Mouse (Mus musculus) Muller cell, postnatal 12 days (primary cell): ENCODE results near the gene Ankrd6.
A peak's percentile ranks its signal among the peaks of the same experiment; 100 is the strongest.
"Not testable (repeated sequence)": the region's sequence is repeated elsewhere in the genome, so short reads cannot be mapped to it uniquely, and the experiment has no call there.

ENCODE experiments used
- DNase-seq: peaks from one replicate; pipeline ENCODE4 v3.0.0-alpha.2; 2015; ENCODE audit errors: inconsistent ontology term

The Ankrd6 gene

DNA sequence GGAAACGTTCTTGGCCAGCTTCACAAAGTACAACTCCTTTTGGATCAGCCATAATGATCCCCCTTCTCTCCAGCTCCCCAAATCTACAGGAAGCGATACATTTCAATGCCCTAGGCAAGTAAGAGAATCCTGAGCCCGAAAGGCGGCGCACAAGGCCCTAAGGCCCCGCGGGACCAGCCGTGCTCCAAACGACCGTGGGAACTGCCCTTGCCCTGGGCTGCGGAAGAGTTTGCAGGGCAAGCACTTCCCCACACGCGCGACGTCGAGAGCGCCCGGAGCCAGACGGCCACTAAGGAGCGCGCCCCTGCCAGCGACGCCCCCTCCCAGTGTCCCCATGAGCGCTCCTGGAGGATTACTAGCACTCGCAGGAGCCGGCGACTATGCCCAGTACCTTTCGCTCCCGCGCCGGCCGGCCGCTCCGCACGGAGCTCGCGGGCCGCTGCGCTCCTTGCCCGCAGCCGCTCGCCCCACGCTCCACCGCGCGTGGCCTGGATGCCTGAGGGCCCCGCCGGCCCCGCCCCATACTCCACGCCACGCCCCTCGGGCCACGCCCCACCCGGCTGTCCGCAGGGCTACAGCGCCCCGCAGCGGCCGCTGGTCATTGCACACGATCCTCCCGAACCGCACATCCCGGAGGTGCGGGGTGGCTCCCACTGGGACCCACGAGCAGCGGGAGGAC, at the start of gene Ankrd6:
Gene Ankrd6 (minus strand): TSS at position 486 of the 679 bp plus-strand sequence.
- DNase-seq, result peak; percentile 91

DNA sequence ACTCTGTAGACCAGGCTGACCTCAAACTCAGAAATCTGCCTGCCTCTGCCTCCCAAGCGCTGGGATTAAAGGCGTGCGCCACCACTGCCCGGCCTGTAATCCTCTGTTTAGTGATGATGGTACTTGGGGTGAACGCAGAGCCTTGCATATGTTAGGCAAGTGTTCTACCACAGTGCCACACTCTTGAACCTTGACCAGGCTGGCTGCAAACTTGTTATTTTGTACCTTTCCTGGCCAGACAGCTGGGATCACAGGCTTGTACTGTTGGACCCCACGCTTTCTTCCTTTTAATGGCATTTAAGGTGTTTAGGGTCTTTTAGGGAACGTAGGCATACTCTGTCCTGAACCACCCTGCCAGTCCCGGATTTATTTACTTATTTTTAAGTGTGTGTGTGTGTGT, 48.4 kb upstream of the Ankrd6 start:
- DNase-seq, result no peak

DNA sequence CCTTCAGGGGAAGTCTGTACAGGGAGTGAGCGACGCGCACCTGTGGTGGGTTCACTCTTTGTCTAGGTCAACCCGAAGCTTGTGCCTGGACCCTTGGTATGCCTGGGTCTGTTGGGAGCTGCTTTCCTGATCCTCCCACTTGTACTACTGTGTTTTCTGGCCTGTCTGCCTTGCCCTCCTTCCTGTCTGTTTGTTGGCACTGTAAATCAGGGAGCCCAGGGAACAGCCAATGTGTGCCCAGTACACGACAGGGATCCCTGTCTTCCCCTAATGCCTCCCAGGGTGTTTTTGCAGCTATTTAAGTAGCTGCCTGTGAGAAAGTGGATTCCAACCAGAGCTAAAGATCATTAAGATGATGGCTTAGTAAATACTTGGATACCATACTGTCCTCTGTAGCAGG, 46.9 kb upstream of the Ankrd6 start:
- no peak for DNase-seq

DNA sequence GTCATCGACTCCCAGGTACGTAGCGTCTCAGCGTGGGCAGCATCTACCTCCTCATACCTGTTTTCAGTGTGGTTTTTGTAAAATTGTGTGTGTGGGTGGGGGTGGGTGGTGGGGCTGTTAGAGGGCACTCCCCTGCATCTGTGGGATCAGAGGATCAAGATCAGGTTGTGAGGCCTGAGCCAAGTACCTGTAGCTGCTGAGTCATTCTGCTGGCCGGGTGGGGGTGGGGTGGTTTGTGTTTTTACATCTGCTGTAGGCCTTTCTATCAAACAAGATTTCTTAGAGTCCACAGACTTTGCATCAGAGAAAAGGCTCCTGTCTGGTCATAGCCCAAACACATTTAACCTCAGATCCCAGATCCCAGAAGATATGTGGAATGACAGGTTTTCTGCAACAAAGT, 45.4 kb upstream of the Ankrd6 start:
- DNase-seq, result no peak

DNA sequence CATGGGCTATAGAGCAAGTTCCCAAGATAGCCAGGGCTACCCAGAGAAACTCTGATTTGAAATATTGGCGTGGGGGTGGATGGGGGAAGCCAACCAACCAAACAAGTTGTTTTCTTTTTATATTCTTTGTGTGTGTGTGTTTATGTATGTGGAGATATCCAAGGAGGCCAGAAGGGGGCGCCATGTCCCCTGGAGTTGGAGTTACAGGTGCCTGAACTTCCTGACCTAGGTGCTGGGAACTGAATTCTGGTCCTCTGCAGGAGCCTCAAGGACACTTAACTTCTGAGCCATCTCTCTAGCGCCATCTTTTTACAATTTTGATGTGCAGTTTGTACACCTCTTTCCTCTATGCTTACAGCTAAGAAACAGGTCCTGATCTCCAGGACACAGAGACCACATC, 43.5 kb upstream of the Ankrd6 start:
- no peak for DNase-seq

DNA sequence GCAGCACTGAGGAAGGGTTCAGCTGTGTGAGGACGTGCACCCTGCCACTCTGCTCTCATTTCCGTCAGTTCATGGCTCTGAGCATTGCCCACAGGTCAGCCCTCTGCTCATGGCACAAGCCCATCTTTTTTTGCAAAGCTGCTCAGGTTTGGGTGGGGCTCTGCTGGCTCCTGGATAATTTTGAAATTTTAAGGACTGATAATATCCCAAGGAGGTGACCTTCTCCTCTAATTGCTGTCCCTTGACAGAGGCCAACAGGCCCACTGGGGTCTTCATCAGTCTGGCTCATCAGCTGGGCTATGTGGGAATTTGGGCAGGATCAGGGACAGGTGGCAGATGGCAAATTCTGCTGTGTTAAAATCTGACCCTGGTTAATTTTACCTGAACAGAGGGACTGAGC, 38.7 kb upstream of the Ankrd6 start:
- DNase-seq, result no peak

DNA sequence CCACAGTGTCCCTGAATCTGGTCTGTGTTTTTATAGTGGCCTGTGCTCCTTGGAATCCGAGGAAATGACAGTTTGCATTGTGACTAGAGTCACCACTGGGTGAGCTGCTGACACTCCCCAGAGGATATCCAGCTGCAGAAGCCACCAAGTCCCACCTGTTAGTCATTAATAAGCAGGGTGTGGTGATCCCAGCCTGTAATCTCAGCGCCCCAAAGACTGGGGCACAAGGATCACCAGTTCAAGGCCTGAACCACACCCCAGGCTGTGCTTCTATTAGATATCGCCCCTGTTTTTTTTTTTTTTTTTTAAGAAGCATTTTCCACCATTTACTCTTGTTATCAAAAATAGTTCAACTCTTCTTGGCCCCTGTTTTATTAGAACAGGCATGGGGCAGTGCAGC, 36.4 kb upstream of the Ankrd6 start:
- DNase-seq, result no peak

DNA sequence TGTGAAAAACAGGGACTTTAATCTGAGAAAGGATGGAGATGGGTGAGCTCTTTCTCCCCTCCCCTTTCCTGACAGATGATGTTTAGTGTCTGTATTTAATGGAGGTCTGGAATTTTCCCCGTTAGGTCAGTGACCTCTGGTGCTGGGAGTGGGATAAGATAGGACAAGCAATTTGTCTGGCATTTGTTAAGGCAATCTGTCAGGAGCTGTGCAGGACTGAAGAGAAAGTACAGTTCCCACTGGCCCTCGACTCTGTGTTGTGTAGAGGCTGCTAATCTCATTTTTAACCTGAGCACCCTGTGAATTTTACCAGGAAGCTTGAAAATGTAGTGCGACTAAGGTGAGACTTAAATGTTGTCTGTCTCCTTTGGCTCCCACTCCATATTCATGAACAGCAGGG, 35.0 kb upstream of the Ankrd6 start:
- no peak for DNase-seq

DNA sequence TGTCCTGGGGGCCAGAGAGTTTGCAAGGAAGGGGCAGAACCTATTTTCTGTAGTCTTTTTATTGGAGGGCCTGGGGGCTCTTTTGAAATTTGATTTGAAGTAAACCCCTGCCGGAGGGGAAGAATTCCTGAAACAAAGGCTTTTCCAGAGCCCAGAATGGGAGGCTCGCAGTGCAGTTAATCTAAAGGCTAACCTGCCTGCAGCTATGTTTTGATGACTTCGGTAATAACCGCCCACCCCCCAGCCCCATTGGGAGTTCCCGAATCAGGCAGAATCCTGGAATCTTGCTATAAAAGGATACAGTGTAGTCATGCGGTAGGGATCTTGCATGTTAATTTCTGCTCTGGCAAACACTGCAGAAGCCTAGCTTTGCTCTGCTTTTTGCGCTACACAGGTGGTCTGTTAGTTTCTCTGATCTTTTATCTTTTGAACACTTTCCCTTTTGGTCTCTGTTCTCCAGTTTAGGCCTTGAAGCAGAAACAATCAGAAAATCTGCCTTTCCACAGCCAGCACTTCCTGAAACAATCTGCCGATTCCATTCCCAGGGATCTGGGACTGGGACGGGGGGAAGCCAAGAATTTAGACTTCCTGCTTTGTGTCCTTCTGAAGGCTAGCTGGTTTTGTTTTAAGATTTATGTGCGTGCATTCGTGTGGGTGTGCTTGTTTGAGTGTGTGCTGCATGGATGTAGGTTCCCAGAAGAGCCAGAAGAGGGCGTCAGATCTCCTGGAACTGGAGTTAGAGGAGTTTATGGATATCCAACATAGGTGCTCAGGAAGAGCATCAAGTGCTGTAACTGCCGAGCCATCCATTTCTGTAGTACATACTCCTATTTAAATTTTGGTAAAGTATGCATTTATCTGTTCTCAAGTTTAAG, 34.4 kb upstream of the Ankrd6 start:
- DNase-seq, result peak; percentile 32

DNA sequence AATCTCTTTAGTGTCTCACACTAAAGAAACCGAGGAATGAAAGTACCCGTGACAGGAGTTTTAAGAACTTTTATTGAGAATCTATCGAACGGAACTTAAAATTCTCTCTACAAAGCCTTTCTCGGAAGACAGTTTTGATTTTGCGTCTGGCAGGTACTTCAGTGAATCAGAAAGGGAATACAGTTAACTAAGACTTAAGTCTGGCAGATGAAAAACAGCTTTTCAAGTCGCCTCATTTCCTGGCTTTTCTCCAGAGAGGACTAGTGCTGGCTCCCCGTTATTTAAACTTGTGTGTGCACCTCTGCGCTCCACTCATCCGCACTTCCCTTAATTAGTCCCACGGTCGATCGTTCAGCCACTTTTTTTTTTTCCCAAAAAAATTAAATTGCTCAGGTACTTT, 33.6 kb upstream of the Ankrd6 start:
- DNase-seq, result peak; percentile 60

DNA sequence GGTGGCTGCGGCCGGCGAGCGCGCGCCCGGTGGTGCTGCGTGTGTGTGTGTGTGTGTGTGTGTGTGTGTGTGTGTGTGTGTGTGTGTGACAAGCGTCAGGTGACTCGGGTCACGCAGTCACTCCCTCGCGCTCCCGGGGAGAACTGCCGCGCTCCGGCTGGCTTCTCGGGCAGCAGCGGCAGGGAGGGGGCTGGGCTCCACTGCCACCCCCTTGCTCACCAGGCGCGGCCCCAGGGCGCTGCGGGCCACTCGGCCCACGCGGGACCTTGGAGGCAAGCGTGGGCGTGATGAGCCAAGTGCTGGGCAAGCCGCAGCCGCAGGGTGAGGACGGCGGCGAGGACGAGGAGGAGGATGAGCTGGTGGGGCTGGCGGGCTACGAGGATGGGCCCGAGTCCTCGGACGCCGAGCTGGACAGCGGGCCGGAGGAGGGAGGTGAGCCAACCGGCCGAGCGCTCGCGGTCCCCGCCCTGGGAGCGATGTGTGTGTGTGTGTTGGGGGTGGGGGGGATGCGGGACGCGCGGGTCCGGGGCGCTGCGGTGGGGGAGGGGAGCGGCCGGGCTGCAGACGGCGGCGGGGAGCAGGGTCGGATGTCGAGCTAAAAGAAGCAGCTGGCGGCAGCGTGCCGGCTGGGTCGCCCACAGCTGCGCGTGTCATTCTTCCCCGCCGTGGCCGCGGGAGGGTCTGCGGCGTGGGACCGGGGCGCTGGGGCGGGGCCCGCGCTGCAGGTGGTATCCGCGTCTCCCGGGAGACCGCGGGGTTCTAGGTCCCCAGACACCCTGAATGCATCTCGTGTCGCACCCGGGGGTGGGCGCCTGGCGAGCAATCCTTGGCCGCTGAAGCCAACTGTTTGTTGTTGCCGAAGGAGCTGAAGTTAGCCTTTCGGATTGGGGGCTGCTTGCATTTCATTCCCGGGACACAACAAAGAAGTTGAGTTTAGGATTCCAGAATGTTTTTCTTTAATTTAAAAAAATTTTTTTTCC, 32.8 kb upstream of the Ankrd6 start:
- peak; percentile 74 for DNase-seq

DNA sequence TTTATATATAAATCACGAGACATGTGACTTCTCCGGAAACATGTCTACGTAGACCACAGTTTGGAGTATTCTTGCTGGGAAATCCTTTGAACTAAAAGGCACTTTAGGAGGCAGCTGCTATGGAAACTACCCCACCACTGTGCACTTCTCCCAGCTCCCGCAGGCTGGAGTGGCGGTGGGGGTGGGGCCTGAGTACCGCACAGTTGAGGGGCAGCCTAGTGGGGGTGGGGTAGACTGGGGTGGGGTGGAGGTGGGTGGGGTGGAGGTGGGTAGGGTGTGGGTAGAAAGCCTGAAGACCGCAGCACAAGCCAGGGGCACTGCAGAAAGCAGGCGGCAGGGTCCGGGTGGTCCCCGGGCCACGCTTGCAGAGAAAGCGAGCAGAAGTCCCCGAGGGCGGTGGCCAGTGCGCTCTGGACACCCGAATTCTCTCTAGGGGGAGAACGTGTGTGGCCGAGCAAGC, 32.1 kb upstream of the Ankrd6 start, which contains the start of gene Rragd:
Gene Rragd (plus strand): TSS at position 322 of the 460 bp plus-strand sequence.
- peak; percentile 33 for DNase-seq

DNA sequence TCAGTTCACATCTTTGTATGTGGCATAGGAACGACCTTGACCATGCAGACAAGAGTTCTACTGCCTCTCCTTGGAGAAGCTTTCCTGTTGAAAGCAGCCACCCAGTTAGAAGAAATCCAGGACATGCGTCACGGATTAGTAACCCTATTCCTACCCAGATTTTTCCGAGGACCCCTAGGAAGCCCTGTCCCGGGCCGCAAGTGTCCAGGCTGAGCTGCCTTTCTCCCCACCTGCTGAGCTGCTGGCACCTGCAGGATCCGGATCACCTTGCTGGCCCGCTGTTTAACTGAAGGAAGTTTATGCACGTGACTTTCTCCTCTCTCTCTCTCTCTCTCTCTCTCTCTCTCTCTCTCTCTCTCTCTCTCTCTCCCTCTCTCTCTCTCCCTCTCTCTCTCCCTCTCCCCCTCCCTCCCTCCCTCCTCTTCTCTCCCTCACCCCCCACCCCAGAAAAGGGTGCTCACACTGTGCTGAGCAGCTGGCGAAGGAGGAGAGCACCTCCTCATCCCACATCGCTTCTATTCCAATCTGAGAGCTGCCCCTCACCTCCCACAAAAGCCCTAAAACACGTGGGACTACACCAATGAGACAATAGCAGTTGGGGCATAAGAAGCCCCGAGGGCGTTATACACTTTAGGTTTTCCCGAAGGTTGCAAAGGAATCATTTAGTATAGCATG, 31.5 kb upstream of the Ankrd6 start:
- DNase-seq, result no peak

DNA sequence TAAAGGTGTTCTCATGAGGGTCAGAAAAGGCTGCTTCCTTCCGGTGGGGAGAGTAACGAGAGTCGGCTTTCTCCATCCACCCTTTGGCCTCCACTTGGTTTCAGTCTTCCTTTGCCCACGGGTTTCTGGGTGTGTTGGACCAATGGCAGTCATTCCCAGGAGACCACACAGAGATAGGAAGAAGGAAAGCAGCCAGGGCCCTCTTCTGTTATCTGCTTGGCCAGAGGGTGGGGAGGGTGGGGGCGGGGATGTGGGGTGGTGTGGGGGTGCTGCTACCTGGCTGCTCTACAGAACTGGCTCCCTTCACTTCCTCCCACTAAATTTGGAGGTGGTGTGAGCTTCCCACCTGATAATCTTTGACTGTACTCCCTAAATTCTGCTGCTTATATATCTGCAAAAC, 31.0 kb upstream of the Ankrd6 start:
- no peak for DNase-seq

DNA sequence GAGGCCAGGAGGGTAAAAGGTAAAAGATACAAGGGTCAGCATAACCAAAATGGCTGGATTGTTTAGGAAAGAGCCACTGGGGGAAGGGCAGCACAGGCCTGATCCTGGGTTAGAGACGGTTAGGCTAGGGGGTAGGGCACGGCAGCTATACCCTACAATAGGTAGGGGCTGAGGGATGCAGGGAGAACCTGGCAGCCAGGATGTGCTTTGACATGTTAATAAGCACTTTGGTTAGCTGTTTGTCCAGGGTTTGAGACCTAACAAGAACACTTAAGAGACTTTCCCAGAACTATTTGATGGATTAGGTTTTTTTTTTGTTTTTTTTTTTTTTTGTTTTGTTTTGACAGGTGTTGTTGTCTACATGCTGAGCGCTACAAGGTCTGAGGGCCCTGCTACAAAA, 29.4 kb upstream of the Ankrd6 start:
- no peak for DNase-seq

DNA sequence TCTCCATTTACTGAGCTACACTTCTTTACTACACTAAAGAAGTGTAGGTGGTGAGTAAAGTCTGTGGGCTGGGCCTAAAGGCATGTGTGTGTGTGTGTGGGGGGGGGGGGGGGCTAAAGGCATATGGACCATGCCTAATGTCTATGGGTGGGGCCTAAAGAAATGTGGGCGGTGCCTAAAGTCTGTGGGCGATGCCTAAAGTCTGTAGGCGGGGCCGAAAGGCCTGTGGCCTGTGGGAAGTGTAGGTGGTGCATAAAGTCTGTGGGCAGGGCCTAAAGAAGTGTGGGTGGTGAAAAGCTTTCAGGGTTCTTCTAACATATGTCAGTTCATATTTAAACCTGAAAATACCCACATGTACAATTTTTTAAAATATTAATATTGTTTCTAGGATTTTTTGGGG, 26.7 kb upstream of the Ankrd6 start:
- no peak for DNase-seq

DNA sequence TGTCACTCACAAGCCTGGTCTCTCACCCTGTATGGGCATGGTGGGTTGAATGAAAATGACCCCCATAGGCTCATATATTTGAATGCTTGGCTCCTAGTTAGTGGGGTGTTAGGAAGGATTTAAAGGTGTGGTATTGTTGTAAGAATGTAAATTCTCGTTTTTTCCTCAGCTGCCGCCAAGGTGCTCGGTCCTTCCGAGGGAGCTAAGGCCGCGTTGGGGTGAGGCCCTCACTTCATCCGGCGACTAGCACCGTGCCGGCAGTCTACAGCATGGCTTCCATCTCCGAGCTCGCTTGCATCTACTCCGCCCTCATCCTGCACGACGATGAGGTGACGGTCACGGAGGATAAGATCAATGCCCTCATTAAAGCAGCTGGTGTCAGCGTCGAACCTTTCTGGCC, 14.0 kb upstream of the Ankrd6 start:
- not testable (repeated sequence) for DNase-seq

DNA sequence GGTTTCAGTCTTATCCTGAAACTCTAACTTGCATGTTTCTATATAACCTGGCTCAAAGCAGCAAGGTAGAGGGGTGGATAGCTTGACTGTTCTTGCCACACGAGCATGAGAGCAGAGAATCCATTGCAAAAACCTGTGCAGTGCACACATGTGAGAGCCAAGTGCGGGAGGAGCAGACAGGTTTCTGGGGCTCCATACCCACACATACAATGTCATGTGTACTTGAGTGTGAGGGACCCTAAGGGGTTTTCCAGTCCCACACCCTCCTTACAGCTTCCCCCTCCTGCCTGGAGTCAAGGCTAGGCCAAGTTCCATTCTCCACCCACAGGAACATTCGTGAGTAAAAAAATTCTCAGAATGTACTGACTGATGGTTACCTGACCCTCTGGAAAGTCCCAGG, 10.8 kb upstream of the Ankrd6 start:
- no peak for DNase-seq

DNA sequence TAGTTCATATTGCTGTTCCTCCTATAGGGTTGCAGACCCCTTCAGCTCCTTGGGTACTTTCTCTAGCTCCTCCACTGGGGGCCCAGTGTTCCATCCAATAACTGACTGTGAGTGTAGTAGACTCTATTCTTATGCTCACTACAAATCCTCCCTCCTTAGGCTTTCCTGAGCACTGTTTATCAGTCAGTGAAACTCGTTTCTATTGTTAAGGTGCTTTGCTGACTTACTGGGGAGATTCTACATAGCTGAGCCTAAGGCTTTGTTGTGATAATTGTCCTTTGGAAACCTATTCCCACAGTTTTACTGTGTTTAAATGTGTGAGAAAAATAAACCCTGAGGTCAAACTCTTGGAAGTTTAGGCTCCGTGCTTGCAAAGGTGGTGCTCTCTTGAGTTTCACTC, 5.8 kb upstream of the Ankrd6 start:
- no peak for DNase-seq

DNA sequence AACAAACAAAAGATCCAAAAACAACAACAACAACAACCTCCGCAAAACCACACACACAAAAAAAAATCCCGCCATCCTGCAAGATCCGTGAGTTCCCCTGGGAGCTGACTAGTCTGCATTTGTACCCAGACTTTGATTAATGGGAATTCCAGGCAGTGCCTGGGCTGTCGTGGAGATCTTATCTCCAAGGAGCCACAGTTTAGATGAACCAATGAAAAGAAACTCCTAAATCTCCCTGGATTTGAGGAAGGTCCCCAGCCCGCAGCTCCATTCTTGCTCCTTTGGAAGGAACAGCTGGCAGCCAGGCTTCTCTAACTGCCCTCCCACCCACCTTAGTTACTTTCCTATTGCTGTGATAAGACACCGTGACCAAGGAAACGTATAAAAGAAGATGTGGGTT, 2.0 kb upstream of the Ankrd6 start:
- DNase-seq, result no peak
